Mouse (Mus musculus): Measurements from ENCODE around the gene Gnptg.
A peak's percentile ranks its signal among the peaks of the same experiment; 100 is the strongest.
"Not testable (repeated sequence)": the region's sequence is repeated elsewhere in the genome, so short reads cannot be mapped to it uniquely, and the experiment has no call there.

Gnptg gene

DNA sequence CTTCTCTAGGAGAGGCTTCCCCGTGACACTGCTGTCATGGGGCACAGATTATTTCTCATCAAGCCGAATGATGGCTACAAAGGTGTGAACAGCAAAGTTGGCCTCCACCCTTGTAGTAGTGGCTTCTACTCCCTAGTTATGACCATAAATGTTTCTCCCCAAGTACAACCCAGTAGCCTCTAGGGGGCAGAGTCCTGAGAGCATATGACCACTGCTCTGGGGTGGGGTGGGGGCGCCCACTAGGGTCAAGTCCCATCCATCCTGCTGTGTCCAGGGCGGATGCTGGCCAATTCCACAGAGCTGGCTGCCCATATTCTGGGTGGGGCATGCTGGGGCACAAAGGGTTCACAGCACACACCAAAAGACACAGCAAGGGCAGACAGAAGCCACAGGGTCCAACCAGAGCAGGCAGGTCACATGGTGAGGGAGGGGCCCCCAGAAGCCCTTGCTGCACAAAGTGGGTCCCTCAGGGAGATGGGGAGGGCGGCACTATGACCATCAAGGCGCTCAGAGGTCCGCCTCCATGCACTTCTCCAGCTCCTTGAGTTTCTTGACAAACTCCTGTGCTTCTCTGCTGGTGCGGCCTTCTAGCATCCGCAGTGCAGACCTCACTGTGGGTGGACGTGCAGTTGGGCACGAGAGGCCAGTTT, 3.3 kb upstream of the Gnptg start:
- DNase-seq: no peak

DNA sequence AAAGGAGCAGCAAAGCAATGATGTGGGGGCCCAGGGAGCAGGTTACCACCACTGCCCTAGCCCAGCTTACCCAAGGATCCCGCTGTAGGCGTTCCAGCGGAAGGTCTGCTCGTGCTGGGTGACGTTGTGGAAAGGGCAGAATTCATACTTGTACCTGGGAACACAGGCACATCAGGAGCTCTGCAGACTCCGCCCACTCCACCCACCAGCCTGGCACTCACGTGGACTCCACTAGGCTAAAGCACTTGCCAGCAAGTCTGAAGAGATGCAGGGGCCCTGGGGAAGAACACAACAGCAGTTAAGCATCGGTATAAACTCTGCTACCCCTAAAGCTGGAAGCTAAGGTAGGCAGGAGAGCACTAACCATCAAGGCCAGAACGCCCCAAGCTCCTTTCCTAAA, 4.3 kb downstream of the Gnptg start:
- DNase-seq: no peak

DNA sequence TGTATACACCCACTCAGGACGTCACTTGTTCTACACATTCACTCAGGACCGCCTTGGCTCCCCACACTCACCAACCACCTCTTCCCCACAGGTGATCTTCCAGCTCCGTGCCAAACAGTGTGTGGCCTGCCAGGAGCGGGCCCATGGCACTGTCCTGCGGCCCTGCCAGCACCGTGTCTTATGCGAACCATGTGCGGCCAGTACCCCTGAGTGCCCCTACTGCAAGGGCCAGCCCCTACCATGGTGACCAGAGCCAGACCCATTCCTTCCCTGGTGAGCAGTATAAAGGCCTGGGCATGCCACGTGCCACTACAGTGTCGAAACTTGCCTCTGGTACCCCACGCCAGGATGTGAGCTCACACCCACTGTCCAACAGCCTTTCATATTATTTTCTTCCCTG, 8.3 kb downstream of the Gnptg start:
- DNase-seq: not testable (repeated sequence)

DNA sequence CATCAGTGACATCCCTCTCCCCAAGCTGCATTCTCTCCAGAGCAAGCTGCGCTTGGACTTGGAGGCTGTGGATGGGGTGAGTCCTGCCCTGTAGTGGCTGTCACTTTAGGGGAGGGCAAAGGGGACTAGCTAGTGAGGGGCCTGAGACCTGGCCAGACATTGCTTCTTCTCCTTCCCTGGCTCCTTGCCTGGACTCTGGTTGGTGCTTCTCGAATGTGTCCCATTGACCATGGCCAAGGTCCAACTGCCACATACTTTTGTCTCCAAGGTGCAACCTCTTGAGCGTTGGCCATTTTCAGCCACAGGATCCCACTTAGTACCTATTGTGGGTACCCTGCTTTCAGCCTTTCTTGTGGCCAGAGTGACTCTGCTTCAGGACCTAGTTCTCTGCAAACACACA, 9.2 kb downstream of the Gnptg start:
- DNase-seq: peak; percentile 28 to 42

DNA sequence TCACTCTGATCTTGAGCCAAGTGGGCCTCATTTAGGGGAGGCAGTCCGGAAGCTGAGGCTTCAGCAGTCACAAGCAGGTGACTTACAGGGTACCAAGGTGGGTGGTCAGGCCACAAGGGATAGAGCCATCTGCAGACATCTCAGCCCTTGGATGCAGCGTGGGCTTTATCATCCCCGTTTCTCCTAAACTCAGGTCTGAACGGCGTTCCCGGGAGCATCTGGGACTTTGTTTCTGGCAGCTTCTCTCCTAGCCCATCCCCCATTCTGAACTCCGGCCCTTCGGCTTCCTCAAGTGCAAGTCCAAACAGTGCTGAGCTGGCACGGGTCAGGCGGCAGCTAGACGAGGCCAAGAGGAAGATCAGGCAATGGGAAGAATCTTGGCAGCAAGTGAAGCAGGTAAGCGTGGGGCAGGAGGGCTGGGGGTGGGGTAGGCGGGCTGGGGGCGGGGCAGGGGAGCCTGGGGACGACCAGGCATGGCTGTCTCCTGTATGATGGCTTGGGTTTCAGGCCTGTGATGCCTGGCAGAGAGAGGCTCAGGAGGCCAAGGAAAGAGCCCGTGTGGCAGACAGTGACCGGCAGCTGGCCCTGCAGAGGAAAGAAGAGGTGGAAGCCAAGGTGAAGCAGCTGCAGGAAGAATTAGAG, 9.8 kb downstream of the Gnptg start:
- peak in 1 of 2 experiments; percentile 24 for DNase-seq

DNA sequence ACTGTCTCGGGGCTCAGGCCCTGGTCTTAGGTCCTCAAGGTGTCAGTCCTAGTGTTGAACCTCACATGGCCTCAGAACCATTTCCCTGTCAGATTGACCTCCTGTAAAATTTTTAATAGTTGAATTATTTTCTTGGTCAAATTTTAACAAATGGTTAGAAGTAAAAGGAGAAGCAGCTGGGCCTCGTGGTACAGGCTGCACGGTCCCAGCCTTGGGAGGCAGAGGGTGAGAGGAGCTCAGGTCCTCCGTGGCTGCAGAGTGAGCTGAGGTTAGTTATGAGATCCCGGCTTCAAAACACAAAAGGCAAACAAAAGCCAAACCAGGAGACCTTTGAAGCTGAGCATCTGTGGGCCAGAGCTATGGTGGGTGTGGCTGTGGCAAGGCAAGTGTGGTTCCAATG, 11.9 kb downstream of the Gnptg start:
- DNase-seq: no peak

DNA sequence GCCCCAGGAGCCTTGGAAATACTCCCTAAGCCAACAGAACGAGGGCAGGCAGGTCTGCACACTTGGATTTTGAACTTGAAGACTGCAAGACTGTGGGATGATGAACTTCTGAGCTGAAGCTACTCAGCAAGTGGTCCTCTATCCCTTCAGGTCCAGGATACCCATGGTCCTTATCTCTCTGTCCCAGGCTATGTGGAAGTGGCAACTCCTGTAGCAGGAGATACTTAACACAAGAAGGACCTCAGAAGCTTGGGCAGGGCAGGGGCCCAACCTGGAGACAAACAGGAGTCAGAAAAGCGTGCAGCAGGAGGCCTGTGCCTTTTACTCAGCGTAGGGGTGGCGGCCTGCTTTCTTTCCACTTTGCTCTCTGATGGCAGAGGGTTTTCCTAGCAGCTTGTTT, 14.3 kb downstream of the Gnptg start:
- DNase-seq: no peak

DNA sequence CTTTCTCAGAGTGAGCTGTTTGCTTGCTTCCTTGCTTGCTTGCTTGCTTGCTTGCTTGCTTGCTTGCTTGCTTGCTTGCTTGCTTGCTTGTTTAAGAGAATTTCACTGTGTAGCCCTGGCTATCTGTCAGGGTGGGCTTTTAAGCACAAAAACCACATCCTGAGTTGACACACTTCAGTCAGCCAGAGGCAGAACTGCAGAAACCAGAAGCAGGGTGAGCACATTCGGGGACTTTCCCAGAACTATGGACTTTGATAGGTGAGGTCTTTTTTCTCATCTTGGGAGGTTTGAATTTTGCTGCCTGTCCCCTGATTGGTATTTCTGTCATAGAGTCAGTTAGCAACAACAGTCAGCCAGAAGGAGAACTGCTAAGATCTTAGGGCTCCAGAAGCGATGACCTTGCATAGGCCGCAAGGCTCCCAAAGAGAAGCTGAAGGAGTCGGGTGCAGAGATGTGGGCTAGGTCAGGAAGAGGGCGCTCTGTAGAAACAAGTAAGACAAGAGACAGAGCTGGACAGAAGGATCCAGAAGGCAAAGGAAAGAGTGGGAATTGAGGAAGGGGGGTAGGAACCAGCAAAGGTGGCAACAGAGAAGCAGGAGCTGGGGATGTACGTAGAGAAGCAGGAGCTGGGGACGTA, 15.2 kb downstream of the Gnptg start:
- no peak for DNase-seq

DNA sequence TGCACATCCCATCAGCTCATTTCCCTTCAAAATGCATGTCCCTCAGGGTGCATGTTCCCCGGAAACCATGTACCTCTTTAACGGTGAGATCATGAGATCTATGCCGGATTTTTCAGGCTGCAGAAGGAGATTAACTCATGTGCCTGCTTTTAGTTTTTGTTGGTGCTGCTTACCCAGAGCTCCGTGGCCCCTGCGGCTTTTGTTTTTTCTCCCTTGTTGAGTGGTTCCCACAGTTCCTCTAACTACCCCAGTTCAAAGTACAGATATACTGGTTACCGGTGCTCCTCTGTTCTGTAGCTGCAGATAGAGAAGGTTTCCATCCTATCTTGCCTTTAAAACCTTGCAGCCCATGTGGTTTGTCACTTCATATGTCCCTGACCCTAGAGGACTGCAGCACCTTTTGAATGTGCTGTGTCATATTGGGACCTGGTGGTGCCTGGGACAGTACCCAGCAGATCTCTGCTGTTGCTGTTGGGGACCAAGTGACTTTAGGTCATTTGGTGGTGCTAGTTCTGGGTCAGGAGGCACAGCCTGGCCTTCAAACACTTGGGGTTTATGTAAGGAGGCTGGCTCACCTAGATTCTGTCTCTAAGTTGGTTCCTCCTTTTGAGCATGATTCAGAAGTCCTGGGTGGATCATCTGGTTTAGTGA, 16.8 kb downstream of the Gnptg start:
- no peak for DNase-seq

DNA sequence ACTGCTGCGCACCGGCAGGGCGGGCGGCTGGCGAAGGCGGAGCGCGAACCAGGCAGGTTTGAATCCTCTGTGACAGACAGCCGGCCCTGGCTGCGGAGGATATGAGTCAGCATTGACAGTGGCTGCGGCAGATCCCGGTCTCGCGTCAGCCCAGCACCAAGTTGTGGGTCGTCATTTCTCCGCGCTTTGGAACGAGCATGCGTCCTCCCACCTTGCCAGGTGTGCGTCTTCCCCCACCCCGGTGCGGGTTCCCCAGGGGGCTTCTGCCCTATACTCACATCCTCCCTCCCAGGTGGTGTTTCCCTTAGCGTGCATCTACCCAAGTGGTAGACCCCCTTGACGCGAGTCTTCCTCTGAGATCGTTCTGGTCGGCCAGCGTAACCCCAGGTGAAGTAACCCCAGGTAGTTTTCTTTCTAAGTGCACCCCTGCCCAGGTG, 17.4 kb downstream of the Gnptg start:
- DNase-seq: not testable (repeated sequence)

DNA sequence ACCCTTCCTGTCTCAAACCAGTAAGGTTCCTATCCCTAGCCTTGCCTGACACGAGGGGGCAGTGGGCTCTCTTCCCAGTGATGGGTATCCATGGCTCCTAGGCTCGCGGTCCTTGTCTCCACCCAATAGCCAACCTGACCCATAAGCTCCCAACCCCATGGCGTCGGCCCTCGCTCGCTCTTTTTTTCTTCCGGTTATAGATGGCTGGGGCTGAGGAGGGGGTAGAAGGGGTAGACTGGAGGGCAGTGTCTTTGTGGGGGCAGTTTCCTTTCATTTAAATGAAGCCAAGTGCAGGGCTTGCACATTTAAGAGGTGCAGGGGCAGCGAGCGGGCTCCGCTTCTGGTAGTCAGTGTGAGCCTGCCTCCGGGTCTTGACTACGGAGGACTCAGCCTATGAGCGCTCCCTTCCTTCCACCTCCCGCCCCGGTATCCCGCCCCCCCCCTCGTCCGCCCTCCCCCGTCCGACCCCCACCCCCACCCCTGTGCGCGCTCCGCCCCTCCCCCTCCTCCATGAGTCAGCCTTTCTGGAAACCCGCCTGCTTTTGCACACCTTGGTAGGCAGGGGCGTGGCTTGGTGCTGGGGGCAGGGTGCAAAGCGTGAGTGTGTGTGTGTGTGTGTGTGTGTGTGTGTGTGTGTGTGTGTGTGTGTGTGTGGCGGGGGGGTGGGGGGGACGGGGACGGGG, 18.0 kb downstream of the Gnptg start:
- peak; percentile 67 to 77 for DNase-seq

DNA sequence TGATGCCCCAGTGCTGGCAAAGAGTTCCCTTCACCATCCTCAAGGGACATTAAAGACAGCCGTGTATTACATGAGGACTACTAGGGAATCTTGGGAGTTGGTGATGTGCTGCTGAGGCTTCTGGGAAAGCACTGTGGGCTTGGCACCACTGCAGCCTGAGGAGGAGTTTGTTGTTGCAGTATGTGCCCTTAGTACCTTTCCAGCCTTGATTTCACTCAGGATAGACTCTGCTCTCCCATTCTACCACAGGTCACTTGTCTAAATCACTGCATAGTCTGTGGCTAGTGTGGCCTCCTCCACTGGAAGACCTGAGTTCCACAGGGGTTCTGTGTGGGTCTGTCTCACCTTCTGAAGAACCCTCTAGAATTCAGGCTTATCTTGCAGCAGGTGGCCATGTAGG, 19.2 kb downstream of the Gnptg start:
- DNase-seq: no peak

DNA sequence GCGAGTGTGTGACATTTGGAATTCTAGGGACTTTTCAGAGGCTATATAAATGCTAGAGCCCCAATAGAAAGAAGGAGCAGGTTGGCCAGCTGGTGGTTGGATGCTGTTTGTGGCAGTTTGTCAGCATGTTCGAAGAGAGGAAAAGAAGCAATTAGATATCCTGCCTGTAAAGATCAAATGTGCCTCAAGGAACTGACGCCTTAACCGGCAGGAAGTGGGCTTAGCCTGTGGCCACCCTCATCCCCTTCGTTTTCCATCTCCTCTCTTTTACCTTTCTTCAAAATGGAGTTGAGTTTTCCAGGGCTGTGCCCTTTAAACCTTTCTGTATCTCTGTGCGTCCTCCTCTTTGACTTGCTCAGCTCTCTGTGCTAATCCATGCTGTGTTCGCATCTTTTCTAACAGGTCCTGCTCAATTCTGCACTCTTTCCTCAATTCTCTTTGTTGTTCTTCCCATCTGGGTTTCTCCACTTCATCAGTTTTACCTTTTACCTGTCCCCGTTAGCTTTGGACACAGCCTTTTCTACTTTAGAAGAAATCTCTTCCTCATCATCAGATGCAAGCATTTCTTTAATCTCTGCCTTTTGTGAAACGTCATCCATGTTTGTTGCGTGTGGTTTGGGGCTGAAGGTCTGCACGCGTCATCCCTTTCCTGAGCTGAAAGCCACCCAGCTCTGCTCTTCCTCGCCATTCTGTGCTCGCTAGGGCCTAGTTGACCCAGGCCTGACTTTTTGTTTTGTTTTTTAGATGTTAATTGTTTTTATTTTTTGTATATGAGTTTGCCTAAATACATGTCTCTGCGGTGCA, 20.2 kb downstream of the Gnptg start:
- DNase-seq: no peak

DNA sequence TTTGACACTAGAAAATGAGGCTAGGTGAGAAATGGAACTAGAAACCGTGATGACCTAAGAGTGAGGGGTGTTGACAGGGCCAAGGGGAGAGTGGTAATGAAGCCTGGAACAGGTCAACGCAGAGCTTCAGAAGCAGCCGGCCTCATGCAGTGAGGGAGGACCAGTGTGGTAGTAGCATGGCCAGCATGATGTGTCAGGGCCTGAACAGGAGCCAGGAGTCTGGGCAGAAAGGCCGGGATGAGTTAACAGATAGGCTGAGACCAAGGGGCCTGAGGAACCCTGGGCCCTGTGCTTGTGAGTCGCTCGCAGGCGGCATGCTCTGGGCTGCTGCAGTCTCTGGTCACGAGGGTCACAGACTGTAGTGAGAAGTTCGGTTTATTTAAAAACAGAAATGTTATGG, 21.0 kb downstream of the Gnptg start:
- DNase-seq: no peak

DNA sequence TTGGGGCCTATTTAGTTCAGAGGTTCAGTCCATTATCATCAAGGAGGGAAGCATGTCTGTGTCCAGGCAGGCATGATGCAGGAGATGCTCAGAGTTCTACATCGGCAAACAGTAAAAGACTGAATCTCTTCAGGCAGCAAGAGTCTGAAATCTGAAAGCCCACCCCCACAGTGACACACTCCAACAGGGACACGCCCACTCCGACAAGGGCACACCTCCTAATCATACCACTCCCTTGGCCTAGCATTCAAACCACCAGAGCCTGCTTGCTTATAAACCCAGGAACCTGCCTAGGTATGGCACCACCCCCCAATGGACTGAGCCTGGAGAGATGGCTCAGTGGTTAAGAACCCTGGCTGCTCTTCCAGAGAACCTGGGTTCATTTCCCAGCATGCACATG, 24.5 kb downstream of the Gnptg start:
- no peak for DNase-seq

DNA sequence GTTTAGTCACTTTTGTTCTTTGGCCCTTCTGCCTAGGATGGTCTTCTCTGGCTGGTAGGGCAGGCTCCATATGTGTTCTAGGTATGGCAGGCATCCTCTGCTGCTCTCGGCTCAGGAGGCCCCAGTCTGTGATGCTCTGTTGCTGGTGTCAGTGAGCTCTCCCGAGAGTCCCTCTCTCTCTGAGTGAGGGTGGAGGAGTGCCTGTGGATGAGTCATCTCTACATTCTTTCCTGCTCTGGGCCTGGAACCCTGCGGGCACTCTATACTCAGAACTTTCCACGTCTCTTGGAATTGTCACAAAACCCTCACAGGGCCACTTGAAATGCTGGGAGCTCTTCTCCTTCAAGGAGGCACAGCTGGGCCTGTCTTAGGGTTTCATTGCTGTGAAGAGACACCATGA, 28.2 kb downstream of the Gnptg start:
- no peak for DNase-seq

DNA sequence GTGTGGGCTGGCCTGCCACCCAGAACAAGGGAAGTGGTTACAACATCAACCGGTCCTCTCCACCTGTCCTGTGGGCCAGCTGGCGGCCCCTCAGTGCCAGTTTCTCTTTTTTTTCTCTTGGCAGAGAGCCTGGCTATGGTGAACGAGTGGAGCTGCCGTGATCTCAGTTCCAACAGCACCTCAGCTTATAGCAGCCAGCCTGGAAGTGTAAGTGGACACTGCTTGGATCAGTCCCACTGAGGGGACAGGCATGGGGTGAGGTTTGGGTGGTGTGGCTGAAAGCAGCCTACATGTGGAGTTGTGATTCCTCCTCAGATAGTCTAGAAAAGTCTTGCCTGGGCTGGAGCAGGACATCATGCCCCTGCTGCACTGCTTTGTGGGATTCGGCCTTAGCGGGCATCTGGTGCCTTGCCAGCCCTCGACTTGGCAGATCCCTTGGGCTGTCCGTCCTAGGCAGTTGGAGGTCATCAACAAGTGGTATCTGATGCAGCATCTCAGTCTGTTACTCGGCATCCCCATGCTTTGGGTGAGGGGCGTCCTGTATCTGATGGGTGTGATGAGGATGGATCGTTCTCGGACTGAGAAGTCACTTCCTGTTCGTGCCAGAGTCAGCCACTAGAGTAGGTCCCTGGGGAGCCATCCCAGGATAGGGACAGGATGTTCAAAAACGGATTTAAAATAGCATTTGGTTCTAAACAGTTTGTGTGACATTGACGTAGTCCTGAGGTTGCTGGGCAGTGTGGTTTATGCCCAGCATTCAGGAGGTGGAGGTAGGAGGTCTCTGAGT, 29.1 kb downstream of the Gnptg start:
- peak in 1 of 2 experiments; percentile 34 for DNase-seq

DNA sequence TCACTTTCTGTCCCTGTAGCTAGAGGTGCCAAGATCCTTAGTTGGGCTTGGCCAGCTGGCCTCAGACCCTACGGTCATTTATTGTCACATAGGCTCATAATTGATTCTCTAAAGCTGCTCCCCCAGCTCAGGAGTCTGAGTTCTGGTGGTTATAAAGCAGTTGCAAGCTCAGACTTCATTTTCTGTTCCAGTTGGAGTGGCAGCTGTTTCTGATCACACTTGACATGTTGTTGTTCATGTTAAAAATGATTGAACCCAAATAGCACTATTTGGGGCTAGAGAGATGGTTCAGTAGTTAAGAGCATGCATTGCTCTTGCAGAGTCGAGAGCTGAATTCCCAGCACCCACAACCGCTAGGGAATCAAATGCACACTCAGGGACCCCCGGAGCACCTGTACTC, 29.9 kb downstream of the Gnptg start:
- DNase-seq: no peak

DNA sequence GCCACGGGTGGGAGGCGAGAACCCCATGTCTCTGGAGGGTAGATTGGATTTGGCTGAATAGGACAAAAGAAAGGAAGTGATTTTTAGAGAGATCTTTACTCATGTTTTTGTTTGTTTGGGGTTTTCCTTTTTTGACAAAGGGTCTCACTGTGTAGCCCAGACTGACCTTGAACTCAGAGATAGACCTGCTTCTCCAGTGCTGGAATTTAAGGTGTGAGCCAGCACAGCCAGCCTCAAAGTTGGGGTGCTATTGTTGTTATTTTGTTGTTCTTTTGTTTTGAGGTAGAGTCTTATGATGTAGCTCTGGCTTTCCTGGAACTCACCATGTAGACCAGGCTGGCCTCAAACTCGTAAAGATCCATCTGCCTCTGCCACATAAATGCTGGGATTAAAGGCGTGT, 37.5 kb downstream of the Gnptg start:
- DNase-seq: no peak

DNA sequence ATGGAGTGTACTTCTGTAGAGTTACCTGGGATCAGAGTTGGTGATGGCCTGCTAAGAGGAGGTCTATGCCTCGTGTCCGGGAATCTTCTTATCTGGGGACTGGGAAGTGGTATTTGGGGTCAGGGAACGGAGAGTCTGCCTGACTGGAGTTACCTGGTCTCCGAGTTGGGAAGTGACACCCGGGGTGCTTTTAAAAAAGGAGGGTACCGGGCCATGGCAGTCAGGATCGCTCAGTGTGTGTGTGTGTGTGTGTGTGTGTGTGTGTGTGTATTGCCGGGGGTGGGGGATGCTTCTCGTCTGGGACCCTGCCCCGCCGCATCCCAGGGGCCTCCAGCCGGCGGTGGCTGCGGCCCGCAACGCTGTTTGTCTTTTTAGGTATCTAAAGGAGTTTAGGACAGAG, 50.8 kb downstream of the Gnptg start:
- DNase-seq: no peak

Measured in lung, adult 18-20 months (tissue).